Mouse (Mus musculus) cortical plate, adult 2 months (tissue): Measurements from ENCODE around the gene BC004004.

Experiments
- CTCF ChIP-seq: fragments of 200-500 bp; IDR thresholded peaks from 2 replicates; pipeline ENCODE4 v1.5.1; 2011; ENCODE audit warnings: mild to moderate bottlenecking, control low read depth, low read length; ENCODE audit not compliant: insufficient read depth; ENCODE audit errors: extremely low read depth
- POLR2A ChIP-seq: fragments of 200-500 bp; IDR thresholded peaks from 2 replicates; pipeline ENCODE4 v1.6.1; 2011; ENCODE audit warnings: mild to moderate bottlenecking, low read length, control low read depth; ENCODE audit not compliant: insufficient read depth; ENCODE audit errors: extremely low read depth

GRCm38 (mm10) chr17:29231109-29231508, 37.5 kb upstream of the BC004004 start:
- TF ChIP-seq CTCF, result no peak
- TF ChIP-seq POLR2A, result no peak
